In the genomic region with DNA sequence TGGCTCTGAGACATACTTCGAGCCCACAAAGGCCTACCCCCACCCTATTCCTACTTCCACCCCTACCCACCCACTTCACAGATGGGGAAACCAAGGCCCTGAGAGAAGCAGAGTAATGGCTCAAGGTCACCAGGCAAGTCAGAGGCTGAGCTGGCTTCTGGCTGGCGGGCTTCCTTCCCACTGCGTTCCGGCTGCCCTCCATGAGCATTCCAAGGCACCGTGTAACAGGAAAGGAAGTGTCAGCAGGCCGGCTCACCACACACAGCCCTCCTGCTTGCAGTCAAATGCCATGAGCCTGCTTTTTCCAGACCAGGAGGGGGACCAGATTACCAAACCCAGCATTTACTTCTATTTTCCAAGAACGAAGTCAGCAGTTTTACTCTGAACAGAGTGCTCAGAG, we compare ENCODE assay signal across 10 mouse cellular contexts.
A peak's percentile ranks its signal among the peaks of the same experiment; 100 is the strongest.
DNase-seq lines count a peak whose midpoint lies in the region; ATAC-seq lines count a peak whose summit lies in the region.
"Had no signal": no experiment of that assay in that cellular context is flagged by ENCODE, and none has a peak within 500 bp of the region (broad histone marks: within the 10 kb centered on the region; RNA-seq: fewer than 3 reads in every experiment).

No protein-coding gene starts in this region.

- DNase-seq in heart, adult 18-20 months: peak; percentile 52 to 71
- no peak for DNase-seq in heart, postnatal 25 days (ENCODE audit: low spot score)
- DNase-seq in fibroblast of lung, adult 2 months (ENCODE audit: low read depth): peak; percentile 67
- DNase-seq in lung, postnatal 4 days: peak; percentile 39 to 71
- no peak for DNase-seq in urinary bladder, postnatal 25 days (ENCODE audit: low spot score)
- DNase-seq in thymus, postnatal 4 days: no peak

- no peaks in the 10 kb centered on the region for H3K9me3 ChIP-seq in kidney, embryonic 14.5 days (ENCODE audit: control insufficient read depth, low read length)
- H3K9me3 ChIP-seq in hindbrain, embryonic 13.5 days: no peaks in the 10 kb centered on the region
- H3K9me3 ChIP-seq: liver, embryonic 15.5 days; neural tube, embryonic 12.5 days had no signal

- H3K9ac ChIP-seq in kidney, embryonic 14.5 days (ENCODE audit: low read depth, low read length): no peak overlapping the region
- H3K9ac ChIP-seq in hindbrain, embryonic 13.5 days: no peak overlapping the region
- H3K9ac ChIP-seq: liver, embryonic 15.5 days; neural tube, embryonic 12.5 days had no signal

- ATAC-seq in kidney, embryonic 14.5 days (ENCODE audit: low FRiP score, low TSS enrichment): no peak
- no peak for ATAC-seq in hindbrain, embryonic 13.5 days (ENCODE audit: low FRiP score)

- H3K4me2 ChIP-seq in kidney, embryonic 14.5 days (replicated peaks; ENCODE audit: low read depth, low read length): no peak overlapping the region
- H3K4me2 ChIP-seq in hindbrain, embryonic 13.5 days: no peak overlapping the region
- H3K4me2 ChIP-seq: liver, embryonic 15.5 days; neural tube, embryonic 12.5 days had no signal

- H3K27ac ChIP-seq in kidney, embryonic 14.5 days (ENCODE audit: low read depth, low read length): peak overlapping the region; percentile 60; the same call in 1 of the 2 replicates
- H3K27ac ChIP-seq in hindbrain, embryonic 13.5 days: no peak overlapping the region
- H3K27ac ChIP-seq: neural tube, embryonic 12.5 days had no signal

- H3K36me3 ChIP-seq in kidney, embryonic 14.5 days (ENCODE audit: control insufficient read depth, insufficient read depth, low read length): no peaks in the 10 kb centered on the region
- H3K36me3 ChIP-seq in hindbrain, embryonic 13.5 days: no peaks in the 10 kb centered on the region
- H3K36me3 ChIP-seq: liver, embryonic 15.5 days; neural tube, embryonic 12.5 days had no signal

- H3K27me3 ChIP-seq in kidney, embryonic 14.5 days (ENCODE audit: control insufficient read depth, insufficient read depth, low read length): no peaks in the 10 kb centered on the region
- no peaks in the 10 kb centered on the region for H3K27me3 ChIP-seq in hindbrain, embryonic 13.5 days
- H3K27me3 ChIP-seq: liver, embryonic 15.5 days; neural tube, embryonic 12.5 days had no signal

- WGBS in kidney, embryonic 14.5 days: 70% methylated on average over 7 of the region's 7 CpGs
- WGBS in hindbrain, embryonic 13.5 days: 90% methylated on average over 7 of the region's 7 CpGs

- intact Hi-C loops in heart, postnatal 25 days (cut with DNase I): no loop called here

- H3K4me1 ChIP-seq in kidney, embryonic 14.5 days (ENCODE audit: control insufficient read depth, insufficient read depth, low read length): peaks cover 28% of the 10 kb centered on the region
- H3K4me1 ChIP-seq in hindbrain, embryonic 13.5 days (replicated peaks): peaks cover 28% of the 10 kb centered on the region

- H3K4me3 ChIP-seq in kidney, embryonic 14.5 days (ENCODE audit: low read length): no peak overlapping the region
- no peak overlapping the region for H3K4me3 ChIP-seq in hindbrain, embryonic 13.5 days
- H3K4me3 ChIP-seq: liver, embryonic 15.5 days; neural tube, embryonic 12.5 days had no signal

Comparison
In these comparisons a context has a peak if more than half of its experiments do, and no peak if none do; other contexts are left out.
1. DNase-seq: peak in heart, adult 18-20 months (2 of 2), fibroblast of lung, adult 2 months (single experiment) and lung, postnatal 4 days (2 of 2); none in heart, postnatal 25 days (single experiment), urinary bladder, postnatal 25 days (single experiment) and thymus, postnatal 4 days (single experiment).